Mouse (Mus musculus): Measurements from ENCODE around the gene Cfap100. TPM values are rescaled to one million over a fixed set of nuclear protein-coding genes. Genes with fewer than 3 reads are reported as not detected.

Gene Cfap100
- polyA plus RNA-seq, 1 experiment from 2014 or later: 0.57 TPM

DNA sequence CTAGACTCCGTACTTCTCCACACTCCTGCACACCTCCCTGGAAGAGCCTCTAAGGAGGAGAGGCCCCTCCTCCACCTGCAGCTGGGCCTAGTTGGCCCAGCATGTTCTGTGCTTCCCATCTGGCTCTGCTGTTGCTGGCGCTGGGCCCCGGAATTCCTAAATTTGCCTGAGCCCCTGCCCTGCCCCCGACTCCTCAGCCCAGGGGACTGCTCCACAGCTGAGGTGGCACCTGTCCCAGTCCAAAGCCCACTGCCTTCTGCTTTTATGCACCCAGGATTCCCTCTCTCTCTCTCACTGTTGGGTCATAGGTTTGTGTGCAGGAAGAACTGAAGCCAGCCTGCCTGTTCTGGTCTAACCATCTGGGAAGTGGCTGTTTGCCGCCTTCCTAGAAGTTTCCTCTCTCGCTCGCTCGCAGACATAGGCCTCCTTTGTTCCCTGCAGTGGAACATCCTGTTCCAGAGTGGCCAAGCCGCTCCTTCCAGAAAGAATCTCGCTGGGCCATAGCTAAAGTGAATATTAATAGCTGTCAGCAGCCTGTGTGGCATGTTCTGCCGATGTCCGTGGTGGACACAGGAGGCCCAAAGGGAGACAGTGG, 42.4 kb upstream of the Cfap100 start:
- Histone ChIP-seq H3K4me2 (ENCODE audit: low read depth, severe bottlenecking) (no peak overlapping the region), H3K27ac (replicated peaks; ENCODE audit: low read depth, low read length) (peak overlapping the region; percentile 11; the same call in 1 of the 2 replicates), H3K9ac (ENCODE audit: low read length) (no peak overlapping the region; the same call in 1 of the 2 replicates), H3K36me3 (ENCODE audit: control insufficient read depth, insufficient read depth, low read length) (no peaks in the 10 kb centered on the region), H3K4me1 (ENCODE audit: control insufficient read depth, insufficient read depth, low read length) (0 out of 2 replicates have a peak, but pooled peaks cover 9% of the 10 kb centered on the region), H3K9me3 (ENCODE audit: control insufficient read depth, low read length) (no peaks in the 10 kb centered on the region), H3K27me3 (ENCODE audit: control insufficient read depth, insufficient read depth, low read length) (no peaks in the 10 kb centered on the region), H3K4me3 (ENCODE audit: low read depth, low read length) (no peak overlapping the region)
- DNase-seq (ENCODE audit: low spot score): peak; percentile 24
- ATAC-seq (ENCODE audit: insufficient number of reproducible peaks, low FRiP score, low TSS enrichment, low read depth): no peak
- 63% methylated on average over 12 of the region's 12 CpGs for WGBS

DNA sequence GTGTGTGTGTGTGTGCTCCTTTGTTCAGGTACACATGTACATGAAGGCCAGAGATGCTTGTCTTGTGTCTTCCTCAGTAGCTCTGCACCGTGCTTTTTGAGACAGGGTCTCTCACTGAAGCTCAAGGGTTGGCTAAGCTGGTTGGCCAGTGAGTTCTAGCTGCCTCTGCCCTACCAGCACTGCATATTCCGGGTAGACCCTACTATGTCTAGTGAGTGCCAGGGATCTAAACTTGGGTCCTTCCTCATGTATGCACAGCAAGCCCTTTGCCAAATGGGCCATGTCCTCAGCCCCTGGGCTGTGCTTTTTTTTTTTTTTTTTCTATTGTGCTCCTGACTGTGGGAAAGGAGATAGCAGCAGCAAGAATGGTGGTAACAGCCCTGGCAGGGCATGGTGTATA, 41.7 kb upstream of the Cfap100 start:
- no peaks in the 10 kb centered on the region for H3K9me3 ChIP-seq (ENCODE audit: control insufficient read depth, low read length)
- H3K4me3 ChIP-seq (ENCODE audit: low read depth, low read length): no peak overlapping the region
- ATAC-seq (ENCODE audit: insufficient number of reproducible peaks, low FRiP score, low TSS enrichment, low read depth) (no peak), DNase-seq (ENCODE audit: low spot score) (no peak)
- WGBS: 86% methylated on average over 2 of the region's 2 CpGs
- H3K36me3 ChIP-seq (ENCODE audit: control insufficient read depth, insufficient read depth, low read length): no peaks in the 10 kb centered on the region
- 0 out of 2 replicates have a peak, but pooled peaks cover 9% of the 10 kb centered on the region for H3K4me1 ChIP-seq (ENCODE audit: control insufficient read depth, insufficient read depth, low read length)
- no peak overlapping the region for H3K9ac ChIP-seq (ENCODE audit: low read length)
- H3K27ac ChIP-seq (replicated peaks; ENCODE audit: low read depth, low read length): no peak overlapping the region
- H3K27me3 ChIP-seq (ENCODE audit: control insufficient read depth, insufficient read depth, low read length): no peaks in the 10 kb centered on the region
- no peak overlapping the region for H3K4me2 ChIP-seq (ENCODE audit: low read depth, severe bottlenecking)

DNA sequence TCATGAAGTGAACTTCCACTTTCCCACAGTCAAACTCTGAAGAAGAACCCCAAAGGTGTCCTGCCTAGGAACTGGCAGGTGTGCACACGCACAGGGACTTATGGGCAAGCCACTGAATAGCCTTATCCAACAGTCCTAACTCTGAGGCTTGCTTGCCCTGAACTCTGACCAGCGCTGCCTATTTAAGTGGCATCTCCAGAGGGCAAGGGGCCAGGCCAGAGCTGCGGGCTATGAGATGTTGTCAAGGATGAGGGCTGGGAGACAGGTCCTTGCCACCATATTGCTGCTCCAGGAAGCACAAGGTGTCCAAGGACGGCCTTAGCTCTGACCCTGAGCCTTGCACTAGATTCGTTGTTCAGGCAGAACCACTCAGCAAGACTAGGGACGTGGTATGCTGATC, 40.4 kb upstream of the Cfap100 start:
- Histone ChIP-seq H3K27ac (replicated peaks; ENCODE audit: low read depth, low read length) (no peak overlapping the region), H3K27me3 (ENCODE audit: control insufficient read depth, insufficient read depth, low read length) (no peaks in the 10 kb centered on the region), H3K36me3 (ENCODE audit: control insufficient read depth, insufficient read depth, low read length) (no peaks in the 10 kb centered on the region), H3K4me3 (ENCODE audit: low read depth, low read length) (no peak overlapping the region), H3K4me2 (ENCODE audit: low read depth, severe bottlenecking) (no peak overlapping the region), H3K9me3 (ENCODE audit: control insufficient read depth, low read length) (no peaks in the 10 kb centered on the region), H3K4me1 (ENCODE audit: control insufficient read depth, insufficient read depth, low read length) (0 out of 2 replicates have a peak, but pooled peaks cover 9% of the 10 kb centered on the region), H3K9ac (ENCODE audit: low read length) (no peak overlapping the region)
- no peak for ATAC-seq (ENCODE audit: insufficient number of reproducible peaks, low FRiP score, low TSS enrichment, low read depth)
- no peak for DNase-seq (ENCODE audit: low spot score)
- WGBS: 87% methylated on average over 6 of the region's 6 CpGs

DNA sequence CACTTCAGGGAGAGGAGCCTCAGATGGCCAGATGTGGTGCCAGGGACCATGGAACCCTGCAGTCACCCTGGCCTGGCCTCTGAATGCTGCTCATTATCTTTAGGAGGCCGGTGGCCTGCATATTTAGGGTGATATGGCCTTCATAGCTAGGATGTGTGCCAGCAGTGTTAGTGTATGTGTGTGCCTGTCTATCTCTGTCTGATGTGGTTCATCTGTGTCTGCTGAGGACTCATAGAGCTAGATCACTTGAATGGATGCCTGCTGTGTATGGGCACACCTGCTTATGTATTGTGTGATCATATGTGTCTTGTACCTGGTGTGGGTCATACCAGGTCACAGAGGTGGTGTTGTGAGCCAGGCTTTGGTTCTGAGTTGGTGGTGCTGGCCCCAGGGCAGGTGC, 39.6 kb upstream of the Cfap100 start:
- WGBS: 75% methylated on average over 1 of the region's 1 CpGs
- ATAC-seq (ENCODE audit: insufficient number of reproducible peaks, low FRiP score, low TSS enrichment, low read depth): no peak

DNA sequence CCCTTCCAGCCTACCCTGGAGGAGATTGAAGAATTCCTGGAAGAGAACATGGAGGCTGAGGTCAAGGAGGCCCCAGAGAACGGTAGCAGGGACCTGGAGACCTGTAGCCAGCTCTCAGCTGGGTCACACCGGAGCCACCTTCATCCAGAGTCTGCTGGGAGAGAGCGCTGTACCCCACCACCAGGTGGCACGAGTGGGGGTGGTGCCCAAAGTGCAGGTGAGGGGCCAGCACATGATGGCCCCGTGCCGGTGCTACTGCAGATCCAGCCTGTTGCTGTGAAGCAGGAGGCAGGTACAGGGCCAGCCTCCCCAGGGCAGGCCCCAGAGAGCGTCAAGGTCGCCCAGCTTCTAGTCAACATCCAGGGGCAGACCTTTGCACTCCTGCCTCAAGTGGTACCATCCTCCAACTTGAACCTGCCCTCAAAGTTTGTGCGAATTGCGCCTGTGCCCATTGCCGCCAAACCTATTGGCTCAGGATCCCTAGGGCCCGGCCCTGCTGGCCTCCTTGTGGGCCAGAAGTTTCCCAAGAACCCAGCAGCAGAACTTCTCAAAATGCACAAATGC, 38.3 kb upstream of the Cfap100 start:
- H3K9ac ChIP-seq (ENCODE audit: low read length): no peak overlapping the region
- H3K36me3 ChIP-seq (ENCODE audit: control insufficient read depth, insufficient read depth, low read length): no peaks in the 10 kb centered on the region
- DNase-seq (ENCODE audit: low spot score): no peak
- H3K27me3 ChIP-seq (ENCODE audit: control insufficient read depth, insufficient read depth, low read length): no peaks in the 10 kb centered on the region
- ATAC-seq (ENCODE audit: insufficient number of reproducible peaks, low FRiP score, low TSS enrichment, low read depth): no peak
- H3K9me3 ChIP-seq (ENCODE audit: control insufficient read depth, low read length): no peaks in the 10 kb centered on the region
- no peak overlapping the region for H3K27ac ChIP-seq (replicated peaks; ENCODE audit: low read depth, low read length)
- H3K4me1 ChIP-seq (ENCODE audit: control insufficient read depth, insufficient read depth, low read length): peaks cover 14% of the 10 kb centered on the region; the same call in 1 of the 2 replicates
- no peak overlapping the region for H3K4me2 ChIP-seq (ENCODE audit: low read depth, severe bottlenecking)
- 88% methylated on average over 12 of the region's 12 CpGs for WGBS
- no peak overlapping the region for H3K4me3 ChIP-seq (ENCODE audit: low read depth, low read length)

More for the DNA sequence above, 39.6 kb upstream of the Cfap100 start:
- no peaks in the 10 kb centered on the region for H3K36me3 ChIP-seq (ENCODE audit: control insufficient read depth, insufficient read depth, low read length)
- no peak for DNase-seq (ENCODE audit: low spot score)
- H3K9me3 ChIP-seq (ENCODE audit: control insufficient read depth, low read length): no peaks in the 10 kb centered on the region
- no peaks in the 10 kb centered on the region for H3K27me3 ChIP-seq (ENCODE audit: control insufficient read depth, insufficient read depth, low read length)
- no peak overlapping the region for H3K9ac ChIP-seq (ENCODE audit: low read length)
- H3K4me1 ChIP-seq (ENCODE audit: control insufficient read depth, insufficient read depth, low read length): 0 out of 2 replicates have a peak, but pooled peaks cover 10% of the 10 kb centered on the region
- no peak overlapping the region for H3K4me3 ChIP-seq (ENCODE audit: low read depth, low read length)
- no peak overlapping the region for H3K4me2 ChIP-seq (ENCODE audit: low read depth, severe bottlenecking)
- H3K27ac ChIP-seq (replicated peaks; ENCODE audit: low read depth, low read length): no peak overlapping the region

DNA sequence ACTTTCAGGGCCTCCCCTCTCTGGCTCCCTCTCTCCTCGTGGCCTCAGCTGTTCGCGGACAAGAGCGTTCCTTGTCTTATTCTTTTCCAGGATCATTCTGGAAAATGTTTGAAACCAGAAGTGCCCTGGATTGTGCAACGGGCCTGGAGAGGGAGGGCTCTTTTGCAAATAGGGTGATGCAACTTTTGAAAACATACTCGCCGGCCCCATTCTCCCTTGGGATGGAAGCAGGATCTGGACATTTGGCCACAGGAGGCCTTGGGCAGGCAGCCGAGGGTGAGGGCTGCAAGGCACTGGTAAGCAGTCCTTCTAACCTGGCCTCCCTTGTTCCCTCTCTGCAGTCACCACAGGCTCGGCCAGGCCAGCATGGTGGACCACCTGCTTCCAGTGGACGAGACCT, 37.5 kb upstream of the Cfap100 start:
- H3K4me1 ChIP-seq (ENCODE audit: control insufficient read depth, insufficient read depth, low read length): peaks cover 10% of the 10 kb centered on the region; the same call in 1 of the 2 replicates
- DNase-seq (ENCODE audit: low spot score) (no peak), ATAC-seq (ENCODE audit: insufficient number of reproducible peaks, low FRiP score, low TSS enrichment, low read depth) (no peak)
- H3K9ac ChIP-seq (ENCODE audit: low read length): no peak overlapping the region
- H3K4me3 ChIP-seq (ENCODE audit: low read depth, low read length): no peak overlapping the region
- H3K27me3 ChIP-seq (ENCODE audit: control insufficient read depth, insufficient read depth, low read length): peaks cover 4% of the 10 kb centered on the region; the same call in 1 of the 2 replicates
- no peaks in the 10 kb centered on the region for H3K36me3 ChIP-seq (ENCODE audit: control insufficient read depth, insufficient read depth, low read length)
- no peak overlapping the region for H3K27ac ChIP-seq (replicated peaks; ENCODE audit: low read depth, low read length)
- H3K9me3 ChIP-seq (ENCODE audit: control insufficient read depth, low read length): no peaks in the 10 kb centered on the region
- H3K4me2 ChIP-seq (ENCODE audit: low read depth, severe bottlenecking): no peak overlapping the region
- 87% methylated on average over 10 of the region's 10 CpGs for WGBS

DNA sequence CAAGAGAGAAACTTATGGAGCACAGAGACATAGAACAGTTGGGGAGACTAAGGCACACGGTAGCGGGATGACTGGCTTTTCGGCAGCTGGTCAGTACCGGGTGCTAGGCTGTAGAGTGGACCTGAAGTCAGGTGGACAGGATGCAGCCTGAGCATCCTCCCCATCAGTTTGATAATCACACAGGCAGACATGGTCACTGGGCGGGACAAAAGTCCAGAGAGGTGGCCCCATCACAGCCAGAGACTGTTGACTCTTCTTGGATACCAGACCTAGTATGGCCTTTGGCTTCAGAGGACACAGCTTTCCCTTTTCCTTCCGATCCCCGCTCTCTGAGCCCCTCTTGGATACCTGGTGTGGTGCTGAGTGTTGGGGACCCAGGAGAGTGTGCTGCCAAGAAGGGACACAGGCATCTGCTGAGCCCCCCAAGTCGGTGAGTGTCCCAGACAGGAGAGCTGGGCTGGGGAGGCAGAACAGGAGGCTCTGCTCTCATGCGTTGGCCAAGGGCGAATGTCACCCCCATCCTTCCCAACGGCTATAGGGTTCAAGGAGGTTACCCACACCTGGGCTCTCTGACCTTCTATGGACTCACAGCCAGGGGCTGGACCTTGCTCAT, 36.5 kb upstream of the Cfap100 start:
- no peak for ATAC-seq (ENCODE audit: insufficient number of reproducible peaks, low FRiP score, low TSS enrichment, low read depth)
- Histone ChIP-seq H3K4me2 (ENCODE audit: low read depth, severe bottlenecking) (no peak overlapping the region), H3K9me3 (ENCODE audit: control insufficient read depth, low read length) (no peaks in the 10 kb centered on the region), H3K9ac (ENCODE audit: low read length) (no peak overlapping the region), H3K27me3 (ENCODE audit: control insufficient read depth, insufficient read depth, low read length) (peaks cover 6% of the 10 kb centered on the region; the same call in 1 of the 2 replicates), H3K4me3 (ENCODE audit: low read depth, low read length) (no peak overlapping the region), H3K27ac (replicated peaks; ENCODE audit: low read depth, low read length) (no peak overlapping the region), H3K4me1 (ENCODE audit: control insufficient read depth, insufficient read depth, low read length) (peaks cover 7% of the 10 kb centered on the region; the same call in 1 of the 2 replicates), H3K36me3 (ENCODE audit: control insufficient read depth, insufficient read depth, low read length) (no peaks in the 10 kb centered on the region)
- no peak for DNase-seq (ENCODE audit: low spot score)
- 92% methylated on average over 11 of the region's 11 CpGs for WGBS

DNA sequence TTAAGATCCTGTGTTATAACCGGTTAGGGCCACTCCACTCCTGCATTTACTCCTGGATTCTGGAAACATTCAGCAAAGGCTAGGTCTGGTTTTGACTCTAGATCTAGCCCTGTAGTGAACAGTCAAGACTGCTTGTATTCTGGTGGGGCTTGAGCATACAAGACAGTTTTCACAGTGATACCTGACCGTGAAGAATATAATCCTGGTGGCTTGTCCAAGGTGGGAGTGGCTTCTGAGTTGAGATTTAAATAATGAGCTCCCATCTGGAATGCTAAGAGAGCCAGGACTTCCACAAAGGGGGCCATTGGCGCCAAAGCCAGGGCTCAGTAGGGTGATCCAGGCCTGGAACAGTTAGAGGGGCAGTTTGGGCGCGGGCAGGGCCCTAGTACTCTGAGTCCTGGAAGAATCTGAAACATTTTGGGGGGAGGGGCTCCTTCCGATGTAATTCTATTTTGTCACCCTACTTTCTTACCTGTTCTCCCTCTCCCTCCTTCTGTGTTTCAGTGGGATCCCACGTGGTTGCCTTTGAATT, 35.4 kb upstream of the Cfap100 start:
- ATAC-seq (ENCODE audit: insufficient number of reproducible peaks, low FRiP score, low TSS enrichment, low read depth) (no peak; the same call in 1 of the 2 replicates), DNase-seq (ENCODE audit: low spot score) (peak; percentile 32)
- Histone ChIP-seq H3K27ac (replicated peaks; ENCODE audit: low read depth, low read length) (no peak overlapping the region), H3K36me3 (ENCODE audit: control insufficient read depth, insufficient read depth, low read length) (no peaks in the 10 kb centered on the region), H3K4me2 (ENCODE audit: low read depth, severe bottlenecking) (peak overlapping the region; percentile 100), H3K9ac (ENCODE audit: low read length) (peak overlapping the region; percentile 9; the same call in 1 of the 2 replicates), H3K4me3 (ENCODE audit: low read depth, low read length) (peak overlapping the region; percentile 62), H3K27me3 (ENCODE audit: control insufficient read depth, insufficient read depth, low read length) (peaks cover 6% of the 10 kb centered on the region; the same call in 1 of the 2 replicates), H3K9me3 (ENCODE audit: control insufficient read depth, low read length) (no peaks in the 10 kb centered on the region), H3K4me1 (ENCODE audit: control insufficient read depth, insufficient read depth, low read length) (peaks cover 7% of the 10 kb centered on the region; the same call in 1 of the 2 replicates)
- WGBS: 34% methylated on average over 7 of the region's 7 CpGs

Measured in limb, embryonic 11.5 days (tissue).